Mouse (Mus musculus) brain, embryonic 14.5 days (tissue): ENCODE results near the gene Dusp5.

ENCODE experiments used
- CTCF ChIP-seq: fragments of 200-500 bp; IDR thresholded peaks from 2 replicates; pipeline ENCODE4 v1.5.1; 2012; ENCODE audit warnings: inconsistent platforms, mild to moderate bottlenecking, moderate library complexity, borderline replicate concordance; ENCODE audit not compliant: insufficient read depth, insufficient read length; ENCODE audit errors: extremely low read depth
- POLR2A ChIP-seq: fragments of 200-500 bp; IDR thresholded peaks from 2 replicates; pipeline ENCODE4 v1.6.1; 2012; ENCODE audit warnings: mild to moderate bottlenecking, inconsistent platforms, borderline replicate concordance; ENCODE audit not compliant: poor library complexity, insufficient read depth, insufficient read length, severe bottlenecking; ENCODE audit errors: extremely low read depth

DNA sequence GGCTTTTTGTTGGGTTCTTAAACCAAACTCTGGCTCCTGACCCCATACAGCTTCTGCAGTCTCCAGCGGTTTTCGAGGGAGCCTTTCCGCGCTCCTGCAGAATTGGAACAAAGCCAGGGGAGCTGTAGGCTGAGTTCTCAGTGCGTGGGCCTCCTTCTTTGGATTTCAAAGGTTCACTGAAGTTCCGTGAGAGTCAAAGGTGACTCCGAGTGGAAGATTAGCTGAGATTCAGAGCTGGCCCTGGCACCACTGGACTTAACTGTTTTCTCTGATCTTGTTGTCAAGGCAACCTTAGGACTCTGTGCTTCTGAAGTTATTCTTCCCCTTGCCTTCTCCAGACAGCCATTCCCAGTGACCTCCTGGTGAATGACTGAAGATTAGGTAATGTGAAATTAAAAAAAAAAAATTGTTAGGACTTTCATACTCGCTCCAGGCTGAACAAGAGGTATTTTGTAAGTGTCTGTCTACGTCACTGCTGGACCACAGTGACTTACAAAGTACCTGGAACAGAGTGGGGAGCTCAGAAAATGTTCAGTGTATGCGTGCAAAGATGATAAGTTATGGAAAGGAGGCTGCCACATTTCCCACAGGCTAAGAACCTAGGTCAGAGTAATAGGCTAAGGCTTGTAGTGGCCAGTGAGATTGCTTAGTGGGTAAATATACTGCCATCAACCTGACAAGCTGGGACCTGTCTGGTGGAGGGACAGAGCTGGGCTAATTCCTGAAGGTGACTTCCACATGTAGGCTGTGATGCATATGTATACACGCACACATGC, 48.3 kb downstream of the Dusp5 start:
- no peak for TF ChIP-seq POLR2A
- TF ChIP-seq CTCF, result no peak
